Mouse (Mus musculus) gonadal fat pad, adult 2 months (tissue): ENCODE results near the gene Numbl. TPM values are rescaled to one million over a fixed set of nuclear protein-coding genes. Genes with fewer than 3 reads are reported as not detected.

Experiments used
- DNase-seq: peaks from one replicate; pipeline ENCODE4 v3.0.0-alpha.2; 2012; ENCODE audit warnings: low read depth
- polyA plus RNA-seq: library from polyadenylated mRNA; depleted of rRNA; stranded (reverse); fragments of >200 nt; gene quantifications from 2 replicates; pipeline ENCODE4 v1.2.3, GENCODE M21; 2012; rRNA removed

Numbl gene
- polyA plus RNA-seq, 1 experiment, result 22.4 TPM

DNA sequence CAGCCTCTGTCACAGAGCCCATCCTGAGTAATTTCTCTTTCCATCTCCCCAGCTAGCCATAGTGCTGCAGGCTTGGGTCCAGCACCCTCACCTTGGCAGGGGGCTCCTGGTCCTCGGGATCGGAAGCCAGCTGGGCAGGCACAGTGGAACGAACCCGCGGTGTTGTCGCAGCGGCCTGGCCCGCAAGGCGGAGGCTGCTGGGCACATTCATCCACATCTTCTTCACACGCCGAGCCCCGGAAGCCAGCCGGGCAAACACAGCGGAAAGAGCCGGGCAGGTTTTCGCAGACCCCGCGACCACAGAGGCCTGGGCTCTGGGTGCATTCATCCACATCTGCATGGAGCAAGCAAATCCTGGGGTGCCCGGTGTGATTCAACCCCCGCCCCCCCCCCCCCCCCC is 66.7 kb downstream of the Numbl start:
- no peak for DNase-seq

DNA sequence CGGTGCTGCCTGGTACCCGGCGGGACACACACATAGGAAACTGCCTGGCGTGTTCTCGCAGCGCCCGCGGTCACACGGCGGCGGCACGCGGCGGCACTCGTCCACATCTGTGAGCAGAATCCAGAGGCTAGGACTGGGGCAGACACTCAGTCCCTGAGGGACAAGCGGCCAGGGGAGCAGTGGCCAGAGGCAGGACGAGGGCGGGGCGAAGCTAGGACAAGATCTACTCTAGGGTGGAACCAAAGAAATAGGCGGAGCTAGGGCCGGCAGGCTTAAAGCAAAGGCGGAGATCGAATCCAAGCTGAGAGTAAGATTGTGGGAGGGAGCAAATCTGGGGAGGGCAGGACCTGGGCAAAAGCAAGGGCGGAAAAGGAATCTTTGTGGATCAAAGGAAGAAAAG is 67.5 kb downstream of the Numbl start:
- no peak for DNase-seq

DNA sequence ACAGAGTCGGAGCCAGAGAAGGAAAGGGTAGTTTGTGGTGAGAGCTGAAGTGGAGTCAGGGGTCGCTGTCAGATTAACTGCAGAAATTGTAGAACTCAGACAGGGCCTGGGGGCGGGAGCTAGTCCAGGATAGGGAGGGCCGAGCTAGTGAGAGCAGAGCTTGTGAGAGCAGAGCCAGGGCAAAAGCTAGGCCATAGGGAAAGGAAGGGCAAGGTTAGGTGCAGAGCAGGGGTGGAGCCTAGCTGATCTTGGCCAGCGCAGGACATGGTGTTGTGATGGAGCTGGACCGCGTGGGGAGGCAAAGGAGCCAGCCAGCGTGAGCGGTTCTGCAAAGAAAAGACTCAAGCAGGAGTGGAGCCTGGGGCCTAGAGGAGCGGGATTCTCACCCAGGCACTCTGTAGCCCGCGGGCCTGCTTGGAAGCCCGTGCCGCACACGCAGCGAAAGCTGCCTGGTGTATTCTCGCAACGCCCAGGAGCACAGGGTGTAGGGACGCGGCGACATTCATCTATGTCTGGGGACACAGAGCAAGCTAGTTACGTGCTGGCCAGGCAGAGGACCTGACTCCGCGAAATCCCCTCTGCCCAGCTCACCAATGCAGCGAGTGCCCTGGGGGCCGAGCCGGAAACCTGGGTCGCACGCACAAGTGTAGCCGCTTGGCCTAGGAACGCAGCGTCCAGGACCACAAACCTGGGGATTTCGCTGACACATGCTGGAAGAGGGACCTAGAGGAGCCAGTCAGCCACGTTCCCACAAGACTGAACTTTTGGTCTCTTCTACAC is 68.1 kb downstream of the Numbl start:
- DNase-seq, result no peak

DNA sequence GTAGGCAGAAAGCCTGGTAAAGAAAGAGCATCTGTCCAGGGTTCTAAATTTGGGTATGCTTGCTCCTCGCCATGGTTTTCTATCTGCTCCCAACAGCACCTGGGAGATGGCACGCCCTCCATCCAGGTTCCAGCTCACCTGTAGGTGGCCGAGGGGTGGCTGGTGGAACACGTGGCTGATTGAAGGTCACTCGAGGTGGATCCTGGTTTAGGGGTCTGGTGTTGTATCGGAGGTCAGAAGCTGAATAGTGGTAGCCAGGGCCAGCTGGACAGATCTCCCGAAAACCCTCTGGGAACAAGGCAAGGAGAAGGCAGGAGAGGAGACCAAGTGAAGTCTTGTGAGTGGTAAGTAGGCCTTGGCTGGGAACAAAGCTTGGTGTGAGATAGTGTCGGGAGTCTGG is 69.3 kb downstream of the Numbl start:
- DNase-seq, result no peak

DNA sequence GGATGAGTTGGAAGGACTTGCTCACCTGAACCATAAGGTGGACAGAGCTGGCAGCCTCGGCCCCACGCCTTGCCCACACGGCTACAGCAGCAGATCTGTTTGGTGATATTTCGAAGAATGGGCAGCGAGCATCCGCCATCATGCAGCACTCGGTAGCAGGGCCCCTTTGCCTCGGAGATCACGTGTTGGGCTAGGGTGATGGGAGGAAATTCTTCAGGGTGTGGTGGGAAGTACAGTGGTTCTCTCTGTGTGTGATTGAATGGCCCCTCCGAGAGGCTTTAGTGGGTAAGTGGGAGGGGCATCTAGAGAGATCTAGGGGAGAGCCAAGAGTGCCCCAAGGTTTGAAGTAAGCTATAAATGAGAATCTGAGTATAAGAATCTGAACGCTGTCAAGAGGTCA is 69.9 kb downstream of the Numbl start:
- no peak for DNase-seq

DNA sequence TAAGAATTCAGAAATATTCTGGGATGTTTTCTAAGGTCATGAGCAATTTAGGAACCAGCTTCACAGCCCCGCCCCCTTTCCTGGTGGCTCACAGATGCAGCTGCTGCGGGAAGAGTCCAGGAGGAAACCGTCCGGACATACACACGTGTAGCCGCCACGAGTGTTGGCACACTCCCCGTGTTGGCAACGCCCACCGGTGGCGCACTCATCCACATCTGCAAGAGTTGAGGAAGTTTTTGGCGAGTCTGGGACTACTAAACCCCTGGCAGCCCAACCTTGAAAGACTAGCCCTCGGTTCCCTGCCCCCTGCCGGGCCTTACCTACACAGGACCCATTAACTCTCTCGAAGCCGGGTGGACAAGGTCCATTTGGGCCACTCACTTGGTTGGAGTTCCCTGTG is 70.4 kb downstream of the Numbl start:
- no peak for DNase-seq

DNA sequence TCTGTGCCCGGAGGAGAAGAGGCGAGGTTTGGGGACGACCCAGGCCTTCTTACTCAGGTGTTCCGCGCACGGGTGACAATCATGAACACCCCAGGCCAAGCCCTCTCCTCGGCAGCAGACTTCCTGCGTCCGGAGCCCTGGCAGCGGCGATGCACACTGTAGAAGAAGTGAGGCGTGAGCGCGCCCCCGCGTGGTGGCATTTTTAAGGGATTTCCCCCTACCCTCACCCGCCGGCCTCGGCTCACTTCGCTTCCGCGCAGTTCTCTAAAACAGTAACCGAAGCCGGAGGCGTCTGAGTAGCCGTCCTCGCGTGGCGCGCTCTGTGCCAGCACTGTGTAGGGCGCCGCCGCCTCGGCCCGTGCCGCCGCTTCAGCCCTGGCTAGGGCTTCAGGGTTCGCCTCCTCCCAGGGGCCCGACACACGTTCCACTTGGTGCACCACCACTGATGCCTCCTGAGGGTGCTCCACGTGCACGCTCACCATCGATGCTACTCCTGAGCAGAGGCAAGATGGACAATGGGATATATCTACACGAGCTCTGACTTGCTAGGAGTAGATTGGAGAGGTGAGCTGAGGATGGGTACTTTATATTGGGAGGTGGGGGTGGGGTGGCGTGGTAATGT is 71.2 kb downstream of the Numbl start:
- no peak for DNase-seq

DNA sequence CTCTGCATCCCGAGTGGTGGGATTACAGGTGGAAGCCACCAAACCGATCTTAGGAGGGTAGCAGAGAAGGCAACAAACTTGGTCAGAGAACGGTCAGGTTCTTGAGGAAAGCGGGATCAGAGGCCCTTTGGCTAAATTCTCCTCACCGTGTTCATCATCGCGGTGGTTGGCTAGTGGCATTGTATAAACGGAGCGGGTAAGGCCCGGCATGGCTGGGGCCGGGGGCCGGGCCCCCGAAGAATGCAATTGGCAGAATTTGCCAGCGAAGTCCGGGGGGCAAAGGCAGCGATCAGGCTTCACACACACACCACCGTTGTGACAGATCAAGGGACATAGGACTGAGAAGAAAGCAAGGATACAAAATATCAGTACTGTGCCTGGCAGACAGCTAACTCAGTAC is 71.7 kb downstream of the Numbl start:
- no peak for DNase-seq

DNA sequence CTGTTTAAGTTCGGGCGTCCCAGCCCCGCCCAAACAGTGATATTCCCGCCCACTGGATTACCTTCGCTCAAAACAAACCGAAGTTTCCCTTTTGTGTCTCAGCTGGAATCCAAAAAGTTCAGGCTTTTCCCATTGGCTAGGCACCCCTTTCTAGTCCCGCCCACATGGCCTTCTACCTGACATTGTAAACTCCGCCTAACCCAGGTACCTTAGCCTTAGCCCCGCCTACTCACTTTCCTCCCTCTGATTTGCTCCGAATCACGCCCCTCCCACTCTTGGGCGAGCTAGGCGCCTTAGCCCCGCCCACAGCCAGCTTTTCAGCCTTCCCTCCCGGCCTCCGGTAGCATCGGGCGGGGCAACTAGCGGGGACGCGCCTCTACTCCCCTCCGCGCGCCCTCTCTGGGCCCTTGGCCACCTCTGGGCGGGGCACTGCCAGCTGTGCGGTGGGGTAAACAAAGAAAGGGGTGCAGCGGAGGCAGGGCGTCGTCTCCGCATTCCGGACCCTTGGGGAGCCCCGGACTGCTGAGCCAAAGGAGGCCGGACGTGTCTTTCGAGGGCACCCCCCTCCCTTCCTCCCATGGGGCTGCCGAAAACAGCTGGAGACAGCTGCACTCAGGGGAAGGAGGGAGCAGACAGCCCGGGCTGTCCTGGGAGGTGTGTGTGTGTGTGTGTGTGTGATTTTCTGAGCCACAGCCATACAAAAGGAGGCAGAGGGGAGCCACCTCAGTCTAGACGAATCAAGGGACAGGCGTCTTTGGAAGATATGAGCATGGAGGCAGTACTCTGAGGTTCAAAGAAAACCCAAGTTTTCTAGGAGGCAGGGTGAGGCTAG is 72.7 kb downstream of the Numbl start:
- DNase-seq, result no peak

DNA sequence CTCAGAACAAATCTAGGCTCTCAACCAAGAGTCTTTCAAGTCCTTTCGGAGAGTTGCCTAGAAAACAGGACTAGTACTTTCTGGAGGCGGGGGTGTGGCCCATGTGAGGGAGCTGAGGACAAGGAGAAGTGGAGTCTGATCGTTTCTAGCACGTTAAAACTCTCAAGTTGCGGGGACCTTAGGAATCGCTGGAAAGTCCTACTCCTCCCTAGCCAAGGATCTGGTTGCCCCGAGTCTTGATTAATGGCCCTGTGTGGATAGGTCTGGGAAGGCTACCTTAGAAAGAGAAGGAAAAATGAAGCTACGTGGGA is 73.3 kb downstream of the Numbl start:
- no peak for DNase-seq

Other genes with a start within 250 kb of the Numbl start
- gene Cyp2a12, start 229.4 kb upstream of the Numbl start, polyA plus RNA-seq, result 0.58 TPM in 1 of 2 replicates, not detected in the other
- gene Cyp2f2, start 138.5 kb upstream of the Numbl start, polyA plus RNA-seq, result 2.7 and 14.4 TPM in 2 replicates
- 0.05 TPM in 1 of 2 replicates, not detected in the other for gene Cyp2t4, start 104.7 kb upstream of the Numbl start, polyA plus RNA-seq
- gene Egln2, start 91.6 kb upstream of the Numbl start, polyA plus RNA-seq, result 98.6 and 102 TPM in 2 replicates
- 87.7 and 96.0 TPM in 2 replicates for gene Rab4b, start 79.5 kb upstream of the Numbl start, polyA plus RNA-seq
- gene Gm21983, start 77.3 kb upstream of the Numbl start, polyA plus RNA-seq, result 0.34 TPM in 1 of 2 replicates, not detected in the other
- 89.2 and 122 TPM in 2 replicates for gene Mia, start 77.3 kb upstream of the Numbl start, polyA plus RNA-seq
- gene BC024978, start 62.7 kb upstream of the Numbl start, polyA plus RNA-seq, result 15.6 and 18.2 TPM in 2 replicates
- gene Snrpa, start 62.2 kb upstream of the Numbl start, polyA plus RNA-seq, result 141 and 161 TPM in 2 replicates
- gene Itpkc, start 29.8 kb upstream of the Numbl start, polyA plus RNA-seq, result 8.4 and 10.3 TPM in 2 replicates
- gene Coq8b, start 25.4 kb upstream of the Numbl start, polyA plus RNA-seq, result 51.5 and 55.4 TPM in 2 replicates
- gene Ltbp4, start 79.3 kb downstream of the Numbl start, polyA plus RNA-seq, result 199 and 260 TPM in 2 replicates
- 50.8 and 57.4 TPM in 2 replicates for gene Shkbp1, start 97.6 kb downstream of the Numbl start, polyA plus RNA-seq
- 0.33 TPM in 1 of 2 replicates, not detected in the other for gene Gm20479, start 99.0 kb downstream of the Numbl start, polyA plus RNA-seq
- 0.23 and 0.32 TPM in 2 replicates for gene Sptbn4, start 189.3 kb downstream of the Numbl start, polyA plus RNA-seq
- gene Blvrb, start 189.5 kb downstream of the Numbl start, polyA plus RNA-seq, result 95.5 and 103 TPM in 2 replicates
- 9.6 and 10.0 TPM in 2 replicates for gene Sertad3, start 215.3 kb downstream of the Numbl start, polyA plus RNA-seq
- 23.0 and 23.7 TPM in 2 replicates for gene Sertad1, start 228.5 kb downstream of the Numbl start, polyA plus RNA-seq
- gene Prx, start 240.9 kb downstream of the Numbl start, polyA plus RNA-seq, result 2.0 TPM in 2 replicates